Mouse (Mus musculus) lung, adult 2 months (tissue): Measurements from ENCODE around the gene Vegfb.

Experiments used
- CTCF ChIP-seq: fragments of 200-500 bp; IDR thresholded peaks from 2 replicates; pipeline ENCODE4 v1.5.1; 2011; ENCODE audit warnings: mild to moderate bottlenecking, low read length, control low read depth; ENCODE audit not compliant: insufficient read depth
- POLR2A ChIP-seq: fragments of 200-500 bp; IDR thresholded peaks from 2 replicates; pipeline ENCODE4 v1.6.1; 2011; ENCODE audit warnings: low read depth, mild to moderate bottlenecking, control low read depth, low read length, borderline replicate concordance; ENCODE audit errors: extremely low read depth

DNA sequence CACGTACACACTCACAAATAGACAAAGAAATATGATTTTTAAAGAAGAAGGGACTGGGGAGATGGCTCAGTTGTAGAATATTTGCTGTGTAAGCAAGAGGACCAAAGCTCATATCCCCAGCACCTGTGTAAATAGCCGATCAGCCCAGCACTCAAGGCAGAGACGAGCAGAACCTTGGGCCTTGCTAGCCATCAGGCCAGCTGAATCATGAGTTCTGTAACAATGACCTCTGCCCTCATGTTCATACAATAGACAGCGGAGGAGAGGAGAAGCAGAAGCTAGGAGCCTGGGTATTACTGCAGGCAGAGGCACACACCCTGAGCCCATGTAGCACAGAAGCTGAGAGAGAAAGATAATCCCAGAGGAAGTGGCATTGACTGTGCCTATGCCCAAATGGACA lies 25.0 kb upstream of the Vegfb start:
- TF ChIP-seq CTCF, result no peak
- TF ChIP-seq POLR2A, result no peak
